Mouse (Mus musculus) ES-Bruce4 (cell line): Measurements from ENCODE around the gene Gm26965.

ENCODE experiments used
- CTCF ChIP-seq: IDR thresholded peaks from one replicate; pipeline ENCODE4 v1.8.1; 2011; ENCODE audit warnings: low read depth, low read length
- EP300 ChIP-seq: IDR thresholded peaks from 2 replicates; pipeline ENCODE4 v1.6.1; 2011; ENCODE audit warnings: low read depth, low read length; ENCODE audit not compliant: insufficient read depth
- POLR2A ChIP-seq: IDR thresholded peaks from one replicate; pipeline ENCODE4 v1.8.1; 2011; ENCODE audit warnings: low read length; ENCODE audit not compliant: insufficient read depth

GRCm38 (mm10) chr13:67483625-67484423 lies 42.1 kb downstream of the Gm26965 start, which contains the start of gene Zfp874b:
- TF ChIP-seq CTCF (no peak), POLR2A (no peak), EP300 (no peak)
